Mouse (Mus musculus): ENCODE results near the gene 5730522E02Rik. TPM values are rescaled to one million over a fixed set of nuclear protein-coding genes. Genes with fewer than 3 reads are reported as not detected.
A peak's percentile ranks its signal among the peaks of the same experiment; 100 is the strongest.

Gene 5730522E02Rik
- polyA plus RNA-seq, 1 experiment from 2014 or later = 13.4 TPM

DNA sequence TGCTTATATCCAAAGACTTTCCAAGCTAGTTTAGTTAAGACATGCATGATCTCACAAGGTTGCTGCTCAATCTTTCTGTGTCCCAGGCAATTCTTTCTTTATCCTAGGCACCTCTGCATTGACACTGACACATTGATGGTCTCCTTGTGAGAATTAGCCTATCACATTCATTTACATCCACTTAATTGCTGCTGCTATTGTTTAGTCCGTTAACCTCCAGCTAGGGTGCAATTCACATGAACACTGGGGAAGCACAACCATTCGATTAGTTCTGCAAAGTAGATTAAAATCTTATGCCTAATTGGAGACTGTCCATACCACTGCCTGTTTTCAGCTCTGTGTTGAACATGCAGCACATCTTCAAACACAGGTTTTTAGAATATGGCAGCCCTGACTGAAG is 603.7 kb downstream of the 5730522E02Rik start:
- H3K4me3 ChIP-seq = no peak overlapping the region
- no peak overlapping the region for H3K4me2 ChIP-seq
- 0 out of 2 replicates have a peak overlapping the region, but pooled peaks have one; percentile 4 for H3K27ac ChIP-seq (replicated peaks)
- peaks cover 10% of the 10 kb centered on the region for H3K4me1 ChIP-seq (replicated peaks)
- ATAC-seq (ENCODE audit: low read depth) = peak; percentile 59
- H3K9me3 ChIP-seq = no peaks in the 10 kb centered on the region
- H3K36me3 ChIP-seq = no peaks in the 10 kb centered on the region
- no peak overlapping the region for H3K9ac ChIP-seq
- 10% methylated on average over 2 of the region's 2 CpGs for WGBS
- H3K27me3 ChIP-seq = no peaks in the 10 kb centered on the region

DNA sequence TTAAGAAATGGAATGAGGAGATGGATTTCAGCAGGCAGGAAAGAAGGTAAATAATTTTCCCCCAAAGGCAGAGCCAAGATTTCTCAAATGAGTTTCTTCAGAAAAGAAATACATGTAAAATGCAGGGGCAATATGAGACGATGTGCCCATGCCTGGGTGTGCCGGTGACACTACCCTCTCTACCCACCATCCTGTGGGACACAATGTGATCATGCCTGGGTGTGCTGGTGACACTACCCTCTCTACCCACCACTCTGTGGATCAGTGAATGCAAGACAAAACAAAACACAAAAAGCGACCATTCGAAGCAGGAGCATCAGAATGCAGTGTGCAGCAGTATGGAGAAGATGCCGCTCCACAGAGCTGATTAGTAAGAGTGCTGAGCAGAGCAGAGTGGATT is 610.5 kb downstream of the 5730522E02Rik start:
- Histone ChIP-seq H3K9me3 (no peaks in the 10 kb centered on the region), H3K4me2 (no peak overlapping the region), H3K27ac (replicated peaks) (peak overlapping the region; percentile 30; the same call in 1 of the 2 replicates), H3K9ac (no peak overlapping the region), H3K4me3 (no peak overlapping the region), H3K27me3 (no peaks in the 10 kb centered on the region), H3K36me3 (no peaks in the 10 kb centered on the region), H3K4me1 (replicated peaks) (no peaks in the 10 kb centered on the region)
- WGBS = 85% methylated on average over 5 of the region's 5 CpGs
- no peak; the same call in 1 of the 2 replicates for ATAC-seq (ENCODE audit: low read depth)

DNA sequence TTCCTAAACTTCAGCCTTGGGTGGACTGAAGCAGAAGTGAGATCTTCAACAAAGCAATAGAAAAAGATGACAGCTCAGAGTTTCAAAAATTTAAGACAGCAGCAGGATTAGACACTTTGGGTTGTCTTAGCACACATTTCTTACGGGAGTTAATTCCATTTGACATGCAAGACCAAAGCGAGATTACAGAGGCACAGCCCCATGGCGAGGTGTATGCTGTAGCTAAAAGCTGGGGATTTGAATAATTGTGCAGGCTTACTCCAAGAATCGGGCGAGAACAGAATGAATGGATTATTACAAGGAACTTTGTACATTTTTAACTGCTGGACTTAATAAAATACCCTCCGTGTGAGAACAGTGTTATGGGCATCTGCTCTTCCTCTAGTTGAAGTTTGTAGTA is 615.3 kb downstream of the 5730522E02Rik start:
- no peak overlapping the region for H3K9ac ChIP-seq
- no peak overlapping the region for H3K4me3 ChIP-seq
- no peak for ATAC-seq (ENCODE audit: low read depth)
- no peak overlapping the region for H3K4me2 ChIP-seq
- H3K27me3 ChIP-seq = no peaks in the 10 kb centered on the region
- WGBS = 73% methylated on average over 6 of the region's 6 CpGs
- no peaks in the 10 kb centered on the region for H3K9me3 ChIP-seq
- no peaks in the 10 kb centered on the region for H3K36me3 ChIP-seq
- peaks cover 9% of the 10 kb centered on the region for H3K4me1 ChIP-seq (replicated peaks)
- H3K27ac ChIP-seq (replicated peaks) = no peak overlapping the region

- H3K27ac ChIP-seq (replicated peaks) = no peak overlapping the region
- no peak overlapping the region for H3K9ac ChIP-seq
- H3K4me3 ChIP-seq = no peak overlapping the region
- no peak overlapping the region for H3K4me2 ChIP-seq
- peaks cover 9% of the 10 kb centered on the region for H3K4me1 ChIP-seq (replicated peaks)
- no peaks in the 10 kb centered on the region for H3K9me3 ChIP-seq
- H3K36me3 ChIP-seq = no peaks in the 10 kb centered on the region
- ATAC-seq (ENCODE audit: low read depth) = no peak
- H3K27me3 ChIP-seq = no peaks in the 10 kb centered on the region
- 63% methylated on average over 3 of the region's 3 CpGs for WGBS
These were observed 615.8 kb downstream of the 5730522E02Rik start for GRCm38 (mm10) chr11:25594780-25595179.

DNA sequence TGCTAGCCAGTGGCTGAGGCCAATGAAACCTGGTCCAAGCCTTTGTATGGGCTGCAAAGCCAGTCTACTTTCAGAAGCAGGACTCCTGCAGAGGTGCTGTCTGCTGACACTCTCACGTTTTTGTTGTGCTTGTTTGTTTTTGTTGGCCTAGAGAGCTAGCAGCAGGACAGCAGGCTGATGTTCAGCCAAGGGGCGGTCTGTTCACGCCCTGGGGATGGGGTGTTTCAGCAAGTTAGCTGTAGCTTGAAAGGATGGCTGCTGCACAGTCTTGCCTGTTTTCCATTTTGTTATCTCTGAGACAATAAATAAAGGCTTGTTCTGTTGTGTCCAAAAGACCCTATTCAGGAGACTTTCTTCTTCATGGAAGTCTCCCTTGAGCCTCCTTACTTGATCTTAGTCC is 618.3 kb downstream of the 5730522E02Rik start:
- no peaks in the 10 kb centered on the region for H3K9me3 ChIP-seq
- WGBS = 5% methylated on average over 3 of the region's 3 CpGs
- no peak overlapping the region for H3K4me2 ChIP-seq
- H3K4me1 ChIP-seq (replicated peaks) = peaks cover 9% of the 10 kb centered on the region
- no peak for ATAC-seq (ENCODE audit: low read depth)
- H3K4me3 ChIP-seq = no peak overlapping the region
- H3K27ac ChIP-seq (replicated peaks) = peak overlapping the region; percentile 50; the same call in 1 of the 2 replicates
- H3K36me3 ChIP-seq = no peaks in the 10 kb centered on the region
- no peaks in the 10 kb centered on the region for H3K27me3 ChIP-seq
- H3K9ac ChIP-seq = no peak overlapping the region

DNA sequence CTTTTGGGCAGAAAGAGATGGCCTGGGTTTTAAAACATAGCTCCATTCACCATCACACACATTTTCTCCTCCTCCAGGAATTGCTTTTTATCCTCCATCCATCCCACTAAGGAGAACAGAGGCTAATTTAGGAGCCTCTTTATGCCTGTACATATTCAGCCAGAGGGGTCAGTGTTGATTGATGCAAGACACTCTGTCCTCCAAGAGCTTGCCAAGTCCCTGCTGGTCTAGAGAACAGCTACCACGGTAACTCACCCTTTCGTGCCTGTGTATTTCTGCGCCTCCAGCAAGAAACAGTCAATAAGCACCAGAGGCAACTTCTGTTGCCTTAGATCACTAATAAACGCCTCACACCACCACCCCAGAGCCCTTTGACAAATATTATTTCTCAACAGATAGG is 620.3 kb downstream of the 5730522E02Rik start:
- peaks cover 9% of the 10 kb centered on the region for H3K4me1 ChIP-seq (replicated peaks)
- H3K4me3 ChIP-seq = no peak overlapping the region
- no peak overlapping the region for H3K9ac ChIP-seq
- no peak overlapping the region for H3K4me2 ChIP-seq
- ATAC-seq (ENCODE audit: low read depth) = no peak
- H3K27ac ChIP-seq (replicated peaks) = no peak overlapping the region
- WGBS = 68% methylated on average over 4 of the region's 4 CpGs
- no peaks in the 10 kb centered on the region for H3K36me3 ChIP-seq
- H3K9me3 ChIP-seq = no peaks in the 10 kb centered on the region
- H3K27me3 ChIP-seq = no peaks in the 10 kb centered on the region

- Histone ChIP-seq H3K4me3 (no peak overlapping the region), H3K4me1 (replicated peaks) (peaks cover 9% of the 10 kb centered on the region), H3K27me3 (no peaks in the 10 kb centered on the region), H3K27ac (replicated peaks) (no peak overlapping the region), H3K4me2 (no peak overlapping the region), H3K36me3 (no peaks in the 10 kb centered on the region), H3K9ac (no peak overlapping the region), H3K9me3 (no peaks in the 10 kb centered on the region)
- ATAC-seq (ENCODE audit: low read depth) = no peak
- WGBS = 69% methylated on average over 1 of the region's 1 CpGs
These were observed 621.1 kb downstream of the 5730522E02Rik start for GRCm38 (mm10) chr11:25589509-25589908.

DNA sequence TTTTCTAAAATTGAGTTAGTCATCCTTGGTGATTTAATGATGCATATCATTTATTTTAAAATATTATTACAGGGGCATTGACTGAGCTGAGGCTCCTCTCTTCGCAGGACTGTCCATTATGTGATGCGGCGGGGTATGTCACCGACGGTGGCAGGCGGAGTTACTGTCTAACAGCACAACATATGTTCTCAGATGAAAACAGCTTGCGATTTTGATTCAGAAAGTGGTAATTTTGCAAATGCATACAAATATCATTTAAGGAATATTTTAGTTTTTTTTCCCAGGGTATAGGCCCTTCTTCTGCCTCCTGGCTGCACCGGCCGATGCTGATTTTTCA is 636.5 kb downstream of the 5730522E02Rik start:
- Histone ChIP-seq H3K27ac (replicated peaks) (no peak overlapping the region), H3K27me3 (no peaks in the 10 kb centered on the region), H3K4me2 (no peak overlapping the region), H3K36me3 (no peaks in the 10 kb centered on the region), H3K4me1 (replicated peaks) (0 out of 2 replicates have a peak, but pooled peaks cover 6% of the 10 kb centered on the region), H3K9ac (no peak overlapping the region), H3K9me3 (no peaks in the 10 kb centered on the region), H3K4me3 (no peak overlapping the region)
- WGBS = 83% methylated on average over 9 of the region's 9 CpGs
- no peak for ATAC-seq (ENCODE audit: low read depth)

GRCm38 (mm10) chr11:25573408-25574128 is 637.0 kb downstream of the 5730522E02Rik start:
- 44% methylated on average over 7 of the region's 7 CpGs for WGBS

GRCm38 (mm10) chr11:25571396-25571795 is 639.2 kb downstream of the 5730522E02Rik start:
- no peak overlapping the region for H3K27ac ChIP-seq (replicated peaks)
- H3K4me3 ChIP-seq = no peak overlapping the region
- 0 out of 2 replicates have a peak, but pooled peaks cover 6% of the 10 kb centered on the region for H3K4me1 ChIP-seq (replicated peaks)
- WGBS = 80% methylated on average over 2 of the region's 2 CpGs
- no peak overlapping the region for H3K4me2 ChIP-seq
- no peaks in the 10 kb centered on the region for H3K27me3 ChIP-seq
- no peak for ATAC-seq (ENCODE audit: low read depth)
- H3K9me3 ChIP-seq = no peaks in the 10 kb centered on the region
- no peaks in the 10 kb centered on the region for H3K36me3 ChIP-seq
- no peak overlapping the region for H3K9ac ChIP-seq

More at GRCm38 (mm10) chr11:25573408-25574128, 637.0 kb downstream of the 5730522E02Rik start:
- H3K9me3 ChIP-seq = no peaks in the 10 kb centered on the region
- ATAC-seq (ENCODE audit: low read depth) = no peak; the same call in 1 of the 2 replicates
- no peak overlapping the region for H3K27ac ChIP-seq (replicated peaks)
- no peaks in the 10 kb centered on the region for H3K36me3 ChIP-seq
- 0 out of 2 replicates have a peak, but pooled peaks cover 6% of the 10 kb centered on the region for H3K4me1 ChIP-seq (replicated peaks)
- no peaks in the 10 kb centered on the region for H3K27me3 ChIP-seq
- no peak overlapping the region for H3K9ac ChIP-seq
- H3K4me2 ChIP-seq = no peak overlapping the region
- no peak overlapping the region for H3K4me3 ChIP-seq
